Mouse (Mus musculus) layer of hippocampus, adult 18-20 months (tissue): ENCODE data around the gene Gm5089. TPM values are rescaled to one million over a fixed set of nuclear protein-coding genes. Genes with fewer than 3 reads are reported as not detected.
"Not testable (repeated sequence)": the region's sequence is repeated elsewhere in the genome, so short reads cannot be mapped to it uniquely, and the experiment has no call there.

ENCODE experiments used
- DNase-seq, 2 experiments: peaks; one replicate each; pipeline ENCODE4 v3.0.0; 2022; ENCODE audit warnings: low spot score in 2 of 2
- total RNA-seq, 2 experiments: library from RNA; stranded (reverse); gene quantifications; 2 replicates each; pipeline ENCODE4 v1.2.3; 2021

The Gm5089 gene
- total RNA-seq, 2 experiments from 2014 or later = 0.30 to 0.38 TPM

GRCm38 (mm10) chr14:122464351-122464762 is 13.4 kb upstream of the Gm5089 start:
- DNase-seq = no peak

- DNase-seq = peak in 1 of 2 experiments; percentile 29
Observed at GRCm38 (mm10) chr14:122463734-122464341, 12.9 kb upstream of the Gm5089 start.

- peak in 1 of 2 experiments; percentile 17 for DNase-seq
Observed at GRCm38 (mm10) chr14:122463080-122463691, 12.3 kb upstream of the Gm5089 start.

- no peak for DNase-seq
Observed at GRCm38 (mm10) chr14:122462689-122463079, 11.8 kb upstream of the Gm5089 start.

- DNase-seq = no peak
Observed at GRCm38 (mm10) chr14:122461966-122462365, 11.1 kb upstream of the Gm5089 start.

GRCm38 (mm10) chr14:122461500-122461899 is 10.6 kb upstream of the Gm5089 start:
- no peak for DNase-seq

GRCm38 (mm10) chr14:122460226-122460625 is 9.3 kb upstream of the Gm5089 start:
- DNase-seq = no peak

GRCm38 (mm10) chr14:122459776-122460175 is 8.9 kb upstream of the Gm5089 start:
- DNase-seq = no peak

GRCm38 (mm10) chr14:122459332-122459731 is 8.4 kb upstream of the Gm5089 start:
- DNase-seq = not testable (repeated sequence)

- DNase-seq = no peak
Observed at GRCm38 (mm10) chr14:122455562-122455958, 4.6 kb upstream of the Gm5089 start.

- DNase-seq = peak in 1 of 2 experiments; percentile 32
Observed at GRCm38 (mm10) chr14:122454901-122455561, 4.1 kb upstream of the Gm5089 start.

- no peak for DNase-seq
Observed at GRCm38 (mm10) chr14:122453996-122454738, 3.3 kb upstream of the Gm5089 start.

GRCm38 (mm10) chr14:122453388-122453995 is 2.6 kb upstream of the Gm5089 start:
- peak in 1 of 2 experiments; percentile 58 for DNase-seq

GRCm38 (mm10) chr14:122452701-122453387 is 1.9 kb upstream of the Gm5089 start:
- DNase-seq = peak in 1 of 2 experiments; percentile 5

GRCm38 (mm10) chr14:122451551-122452145 is 733 bp upstream of the Gm5089 start:
- DNase-seq = no peak

- peak in 1 of 2 experiments; percentile 7 for DNase-seq
Observed at GRCm38 (mm10) chr14:122449601-122450495, 1.1 kb downstream of the Gm5089 start.

GRCm38 (mm10) chr14:122436850-122437249 is 14.1 kb downstream of the Gm5089 start:
- peak in 1 of 2 experiments; percentile 5 for DNase-seq

- DNase-seq = no peak
Observed at GRCm38 (mm10) chr14:122434039-122434438, 16.9 kb downstream of the Gm5089 start.

GRCm38 (mm10) chr14:122432558-122432957 is 18.4 kb downstream of the Gm5089 start:
- DNase-seq = no peak
